Mouse (Mus musculus) testis, adult 2 months (tissue): ENCODE measurements at regions not wholly inside any gene's neighbourhood (a gene's known extent, or its start where the extent isn't known, plus 50 kb on each side); places are given as distances from the start of the nearest gene placed in this dataset.

ENCODE experiments used
- H3K27ac ChIP-seq: fragments of 200-500 bp; 2 replicates; pipeline ENCODE4 v1.5.1; 2012; ENCODE audit warnings: low read depth, low read length; ENCODE audit not compliant: control insufficient read depth, insufficient read depth
- H3K27me3 ChIP-seq: fragments of 200-500 bp; 2 replicates; pipeline ENCODE4 v1.6.1; 2012; ENCODE audit warnings: mild to moderate bottlenecking, low read length, moderate library complexity; ENCODE audit not compliant: control insufficient read depth, insufficient read depth
- H3K36me3 ChIP-seq: fragments of 200-500 bp; 2 replicates; pipeline ENCODE4 v1.6.1; 2012; ENCODE audit warnings: mild to moderate bottlenecking, low read length; ENCODE audit not compliant: control insufficient read depth, insufficient read depth
- H3K4me1 ChIP-seq: fragments of 200-500 bp; 2 replicates; pipeline ENCODE4 v1.6.1; 2012; ENCODE audit warnings: low read length; ENCODE audit not compliant: control insufficient read depth, insufficient read depth
- H3K4me3 ChIP-seq: fragments of 200-500 bp; 2 replicates; pipeline ENCODE4 v1.5.1; 2012; ENCODE audit warnings: low read depth, mild to moderate bottlenecking, low read length, moderate library complexity, mixed read lengths; ENCODE audit not compliant: control insufficient read depth
- CTCF ChIP-seq: fragments of 200-500 bp; IDR thresholded peaks from 2 replicates; pipeline ENCODE4 v1.5.1; 2012; ENCODE audit warnings: low read depth, mild to moderate bottlenecking, inconsistent platforms, low read length, moderate library complexity; ENCODE audit not compliant: control insufficient read depth, insufficient read depth, insufficient replicate concordance
- POLR2A ChIP-seq: fragments of 200-500 bp; IDR thresholded peaks from 2 replicates; pipeline ENCODE4 v1.6.1; 2012; ENCODE audit warnings: low read depth, mild to moderate bottlenecking, inconsistent platforms, low read length, moderate library complexity; ENCODE audit not compliant: control insufficient read depth

DNA sequence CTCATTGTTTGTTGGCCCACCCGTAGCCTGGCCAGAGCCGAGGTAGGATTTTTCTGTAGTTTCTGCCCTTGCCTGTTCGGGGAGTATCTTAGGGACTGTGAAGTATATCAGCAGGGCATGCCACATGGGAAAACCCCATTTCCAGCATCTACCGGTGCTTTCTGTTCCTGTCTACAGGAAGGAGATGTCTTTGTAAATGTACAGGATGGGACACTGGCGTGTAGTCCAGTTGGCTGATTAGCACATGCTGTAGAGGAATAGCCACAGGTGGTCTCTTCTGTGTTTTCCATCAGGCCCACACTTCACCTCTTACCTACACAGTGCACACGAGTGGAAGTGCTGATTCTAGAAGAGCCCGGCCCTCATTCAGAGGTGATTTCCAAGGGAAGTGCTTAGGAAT lies 301.4 kb downstream of the Ets1 start:
- Histone ChIP-seq H3K27ac (no peak overlapping the region), H3K4me3 (no peak overlapping the region), H3K36me3 (no peaks in the 10 kb centered on the region), H3K27me3 (no peaks in the 10 kb centered on the region), H3K4me1 (peaks cover 4% of the 10 kb centered on the region; the same call in 1 of the 2 replicates)
- TF ChIP-seq POLR2A (no peak), CTCF (no peak)

DNA sequence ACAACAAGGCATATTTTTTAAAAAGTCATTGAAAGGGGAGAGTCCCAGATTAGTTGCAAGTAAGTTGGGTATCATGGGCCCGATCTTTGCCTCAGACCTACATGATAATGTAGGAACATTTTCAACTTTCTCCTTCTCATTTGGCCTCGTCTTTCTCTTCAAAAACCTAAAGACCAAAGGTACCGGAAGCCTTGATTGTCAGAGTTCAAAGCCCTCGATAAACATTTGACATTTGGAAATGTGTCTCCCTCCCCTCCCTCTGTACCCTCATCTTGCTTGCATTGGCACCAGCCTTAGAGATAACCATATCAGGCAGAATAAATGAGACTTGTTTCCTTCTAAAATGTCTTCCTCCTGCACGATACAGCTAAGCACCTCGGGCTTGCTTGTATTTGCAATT lies 302.8 kb downstream of the Ets1 start:
- Histone ChIP-seq H3K27me3 (no peaks in the 10 kb centered on the region), H3K4me3 (no peak overlapping the region), H3K4me1 (peaks cover 4% of the 10 kb centered on the region; the same call in 1 of the 2 replicates), H3K27ac (no peak overlapping the region), H3K36me3 (no peaks in the 10 kb centered on the region)
- TF ChIP-seq CTCF = no peak
- TF ChIP-seq POLR2A = no peak

DNA sequence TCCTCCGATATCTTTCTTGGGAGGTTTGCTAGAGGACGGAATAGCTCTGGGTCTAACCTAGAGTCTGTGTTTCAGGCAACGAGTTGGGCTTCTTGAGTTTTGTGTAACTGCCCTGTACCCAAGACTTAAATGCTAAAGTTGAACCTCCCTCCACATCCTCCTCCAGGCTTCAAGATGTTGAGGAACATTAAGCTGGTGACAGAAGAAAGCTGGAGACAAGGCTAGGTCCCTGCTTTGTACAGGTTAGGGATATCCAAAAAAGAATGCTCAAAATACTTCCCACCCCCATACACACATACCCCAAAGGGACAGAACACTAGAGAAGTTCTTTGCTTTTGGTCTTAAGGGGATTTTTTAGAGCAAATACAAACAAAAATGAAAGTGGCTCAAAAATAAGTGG lies 303.6 kb downstream of the Ets1 start:
- TF ChIP-seq CTCF (no peak), POLR2A (no peak)
- H3K27me3 ChIP-seq = no peaks in the 10 kb centered on the region
- H3K27ac ChIP-seq = no peak overlapping the region
- H3K4me3 ChIP-seq = no peak overlapping the region
- no peaks in the 10 kb centered on the region for H3K36me3 ChIP-seq
- peaks cover 4% of the 10 kb centered on the region; the same call in 1 of the 2 replicates for H3K4me1 ChIP-seq

DNA sequence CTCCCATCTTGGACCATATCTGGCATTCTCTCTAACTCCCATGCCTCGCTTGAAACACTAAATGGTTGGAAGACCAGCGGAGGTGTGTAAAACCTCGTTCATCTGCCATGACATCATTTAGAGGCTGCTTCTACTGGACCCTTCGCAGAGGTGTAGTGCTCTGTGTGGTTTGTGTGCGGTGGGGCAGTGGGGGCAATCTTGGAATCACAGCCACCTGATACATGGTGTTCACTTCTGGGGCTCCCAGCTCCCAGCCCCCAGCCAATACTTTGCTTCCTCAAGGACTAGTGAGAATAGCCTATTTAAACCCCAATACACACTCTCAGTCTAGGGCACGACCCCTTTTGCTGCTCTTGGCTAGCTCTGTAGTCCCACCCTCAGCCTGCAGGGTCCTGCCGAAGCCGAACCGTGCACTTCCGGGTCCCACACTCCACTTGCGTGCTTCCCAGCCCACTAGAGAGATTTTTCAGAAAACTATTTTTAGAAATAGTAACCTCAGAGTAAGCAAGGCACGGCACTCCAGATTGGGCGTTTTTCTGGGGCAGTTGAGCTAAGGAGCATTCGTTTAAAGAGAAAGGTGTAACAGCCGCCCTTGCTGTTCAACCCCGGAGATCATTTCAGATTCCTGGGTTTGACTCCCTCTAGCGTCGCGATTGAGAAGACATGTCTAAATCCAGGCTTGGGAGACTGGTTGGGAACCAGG lies 304.2 kb downstream of the Ets1 start:
- H3K36me3 ChIP-seq = no peaks in the 10 kb centered on the region
- H3K27ac ChIP-seq = no peak overlapping the region
- TF ChIP-seq POLR2A = no peak
- TF ChIP-seq CTCF = no peak
- H3K4me1 ChIP-seq = peaks cover 4% of the 10 kb centered on the region; the same call in 1 of the 2 replicates
- peak overlapping the region; percentile 25 for H3K4me3 ChIP-seq
- no peaks in the 10 kb centered on the region for H3K27me3 ChIP-seq

DNA sequence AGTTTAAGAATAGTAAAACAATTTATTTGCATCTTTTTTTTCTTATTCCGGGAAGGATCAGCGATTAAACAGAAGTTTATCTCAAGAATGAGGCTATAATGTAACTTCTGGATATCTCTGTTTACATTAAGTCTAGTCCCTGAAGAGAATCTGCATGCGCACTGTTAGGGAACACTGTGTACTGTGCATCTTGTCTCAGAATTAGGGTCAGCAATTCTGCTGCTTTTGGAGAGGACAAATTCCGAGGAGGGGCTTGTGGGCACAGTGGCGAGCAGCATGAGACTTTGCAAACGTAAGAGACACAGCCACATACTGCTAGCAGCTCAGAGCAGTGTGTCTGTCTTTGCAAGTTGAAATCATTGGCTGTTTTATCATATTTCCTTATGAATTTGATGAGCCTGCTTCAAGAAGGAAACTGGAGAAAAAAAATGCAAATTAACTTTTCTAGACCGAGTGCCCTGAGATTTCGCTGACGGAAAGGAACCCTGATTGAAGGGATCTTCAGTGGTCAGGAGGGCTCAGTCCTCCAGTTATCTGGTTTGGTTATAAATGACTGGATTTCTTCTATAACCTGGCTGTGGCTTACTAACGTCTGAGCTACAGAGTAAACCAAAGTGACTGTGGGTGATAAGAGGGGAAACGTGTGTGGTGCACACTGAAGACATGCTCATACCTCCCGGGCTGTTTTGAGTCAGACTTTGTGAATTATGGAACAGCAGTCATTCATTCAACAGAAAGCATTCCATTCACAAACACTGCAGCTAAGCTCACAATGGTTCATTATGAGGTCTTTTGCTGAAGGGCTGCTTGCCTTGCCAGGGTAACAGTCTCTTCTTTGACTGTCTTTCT lies 305.1 kb downstream of the Ets1 start:
- Histone ChIP-seq H3K36me3 (no peaks in the 10 kb centered on the region), H3K27me3 (no peaks in the 10 kb centered on the region), H3K4me1 (peaks cover 4% of the 10 kb centered on the region; the same call in 1 of the 2 replicates), H3K4me3 (no peak overlapping the region), H3K27ac (no peak overlapping the region)
- no peak for TF ChIP-seq POLR2A
- no peak for TF ChIP-seq CTCF

DNA sequence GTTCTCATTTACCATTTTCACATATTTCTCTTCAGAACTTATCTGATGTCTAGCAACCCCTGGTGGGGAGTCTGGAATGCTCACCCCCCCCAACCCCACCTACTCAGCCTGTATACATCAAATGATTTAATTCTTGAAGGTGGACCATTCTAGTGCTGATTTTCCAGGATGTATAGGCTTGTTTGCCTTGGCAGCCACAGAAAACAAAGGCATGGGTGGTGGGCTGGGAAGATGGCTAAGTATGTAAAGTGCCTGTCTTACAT lies 305.7 kb downstream of the Ets1 start:
- TF ChIP-seq POLR2A (no peak), CTCF (no peak)
- H3K4me3 ChIP-seq = no peak overlapping the region
- H3K4me1 ChIP-seq = peaks cover 4% of the 10 kb centered on the region; the same call in 1 of the 2 replicates
- H3K27me3 ChIP-seq = no peaks in the 10 kb centered on the region
- no peaks in the 10 kb centered on the region for H3K36me3 ChIP-seq
- no peak overlapping the region for H3K27ac ChIP-seq

DNA sequence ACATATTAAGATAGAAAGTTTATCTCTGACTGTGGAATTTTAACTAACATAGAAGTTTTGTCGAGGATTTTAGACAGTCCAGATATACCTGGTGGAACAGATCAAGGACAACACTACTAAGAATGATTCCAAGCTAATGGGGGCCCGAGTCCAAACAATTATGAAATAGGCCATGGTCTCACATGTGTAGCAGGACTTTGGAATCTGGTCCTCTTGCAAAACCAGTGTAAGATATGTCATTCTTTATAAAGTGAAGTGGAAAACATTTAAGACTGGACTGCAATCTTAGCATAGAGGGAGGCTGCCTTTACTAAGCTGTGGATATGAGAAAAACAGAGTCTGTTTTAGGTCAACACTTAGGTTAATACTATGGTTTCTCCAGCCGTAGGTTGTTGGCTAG lies 311.2 kb downstream of the Ets1 start:
- TF ChIP-seq CTCF = no peak
- TF ChIP-seq POLR2A = no peak
- no peaks in the 10 kb centered on the region for H3K36me3 ChIP-seq
- no peak overlapping the region for H3K27ac ChIP-seq
- H3K4me3 ChIP-seq = no peak overlapping the region
- no peaks in the 10 kb centered on the region for H3K27me3 ChIP-seq
- H3K4me1 ChIP-seq = no peaks in the 10 kb centered on the region
